Mouse (Mus musculus) embryonic facial prominence, embryonic 11.5 days (tissue): ENCODE results near the gene Prss38. TPM values are rescaled to one million over a fixed set of nuclear protein-coding genes. Genes with fewer than 3 reads are reported as not detected.

Source experiments
- ATAC-seq: fragments of 200-750 bp; cut with Nextera tagmentation; replicated peaks from 2 replicates; pipeline ENCODE4 v1.8.0; 2017; ENCODE audit warnings: low read depth; ENCODE audit not compliant: insufficient number of reproducible peaks, low FRiP score, low TSS enrichment
- DNase-seq: peaks from one replicate; pipeline ENCODE4 v3.0.0-alpha.2; 2015; ENCODE audit warnings: low spot score
- H3K27ac ChIP-seq: fragments of 300-500 bp; sonication (generic); replicated peaks from 2 replicates; pipeline ENCODE4 v1.5.1; 2014; ENCODE audit warnings: mild to moderate bottlenecking, low read depth, low read length, control low read depth
- H3K27me3 ChIP-seq: fragments of 300-500 bp; sonication (generic); 2 replicates; pipeline ENCODE4 v1.6.1; 2014; ENCODE audit warnings: mild to moderate bottlenecking, low read length, moderate library complexity, mixed read lengths; ENCODE audit not compliant: control insufficient read depth, insufficient read depth
- H3K36me3 ChIP-seq: fragments of 300-500 bp; sonication (generic); replicated peaks from 2 replicates; pipeline ENCODE4 v1.6.1; 2014; ENCODE audit warnings: low read depth, mild to moderate bottlenecking, low read length, moderate library complexity, mixed read lengths; ENCODE audit not compliant: control insufficient read depth, insufficient read depth
- H3K4me1 ChIP-seq: fragments of 300-500 bp; sonication (generic); 2 replicates; pipeline ENCODE4 v1.6.1; 2014; ENCODE audit warnings: low read length, mixed read lengths; ENCODE audit not compliant: control insufficient read depth, insufficient read depth
- H3K4me2 ChIP-seq: fragments of 300-500 bp; sonication (generic); 2 replicates; pipeline ENCODE4 v1.6.1; 2014; ENCODE audit warnings: low read depth, mild to moderate bottlenecking, control low read depth, low read length, moderate library complexity
- H3K4me3 ChIP-seq: fragments of 300-500 bp; sonication (generic); 2 replicates; pipeline ENCODE4 v1.5.1; 2014; ENCODE audit warnings: low read depth, low read length, control low read depth
- H3K9ac ChIP-seq: fragments of 300-500 bp; sonication (generic); replicated peaks from 2 replicates; pipeline ENCODE4 v1.6.1; 2014; ENCODE audit warnings: mild to moderate bottlenecking, control low read depth, low read length
- H3K9me3 ChIP-seq: fragments of 300-500 bp; sonication (generic); replicated peaks from 2 replicates; pipeline ENCODE4 v1.6.1; 2016; ENCODE audit warnings: mild to moderate bottlenecking, low read length, inconsistent platforms, mixed read lengths; ENCODE audit not compliant: control insufficient read depth
- WGBS: fragments of 180-500 bp; shearing (Covaris S2); extraction: QIAGEN DNeasy Blood & Tissue Kit; methylation state at CpG from one replicate; pipeline ENCODE4 v1.1.7; 2014; 5-methylcytosine and 5-hydroxymethylcytosine counted together
- polyA plus RNA-seq: library from polyadenylated mRNA; unstranded; fragments of >200 nt; fragmentation: Nextera tagmentation; extraction: Ambion mirVana; gene quantifications from 2 replicates; pipeline ENCODE4 v1.2.1, GENCODE M21; 2014

The Prss38 gene
- polyA plus RNA-seq, 1 experiment from 2014 or later = not detected

- peaks cover 14% of the 10 kb centered on the region for H3K4me1 ChIP-seq
- DNase-seq (no peak), ATAC-seq (no peak)
- H3K27me3 ChIP-seq = no peaks in the 10 kb centered on the region
- H3K4me3 ChIP-seq = no peak overlapping the region
- no peaks in the 10 kb centered on the region for H3K9me3 ChIP-seq
- H3K27ac ChIP-seq = no peak overlapping the region
- WGBS = 61% methylated on average over 4 of the region's 4 CpGs
- H3K9ac ChIP-seq = no peak overlapping the region
- no peaks in the 10 kb centered on the region for H3K36me3 ChIP-seq
- H3K4me2 ChIP-seq = no peak overlapping the region
These were observed 14.2 kb upstream of the Prss38 start for GRCm38 (mm10) chr11:59389617-59390016.

- Histone ChIP-seq H3K4me1 (peaks cover 20% of the 10 kb centered on the region), H3K36me3 (no peaks in the 10 kb centered on the region), H3K4me3 (no peak overlapping the region), H3K9me3 (no peaks in the 10 kb centered on the region), H3K27ac (no peak overlapping the region), H3K27me3 (no peaks in the 10 kb centered on the region), H3K9ac (no peak overlapping the region), H3K4me2 (no peak overlapping the region)
- DNase-seq (no peak), ATAC-seq (no peak)
- 95% methylated on average over 4 of the region's 4 CpGs for WGBS
These were observed 13.3 kb upstream of the Prss38 start for GRCm38 (mm10) chr11:59388806-59389205.

- 24% methylated on average over 4 of the region's 4 CpGs for WGBS
- Histone ChIP-seq H3K27me3 (no peaks in the 10 kb centered on the region), H3K36me3 (no peaks in the 10 kb centered on the region), H3K4me1 (peaks cover 18% of the 10 kb centered on the region), H3K4me3 (no peak overlapping the region), H3K27ac (no peak overlapping the region), H3K9me3 (no peaks in the 10 kb centered on the region), H3K9ac (no peak overlapping the region), H3K4me2 (no peak overlapping the region)
- ATAC-seq = no peak
- peak; percentile 65 for DNase-seq
These were observed 12.0 kb upstream of the Prss38 start for GRCm38 (mm10) chr11:59387471-59387870.

- H3K4me1 ChIP-seq = peaks cover 18% of the 10 kb centered on the region
- WGBS = 9% methylated on average over 8 of the region's 8 CpGs
- H3K9ac ChIP-seq = 0 out of 2 replicates have a peak overlapping the region, but pooled peaks have one; percentile 2
- no peak overlapping the region; the same call in 1 of the 2 replicates for H3K4me2 ChIP-seq
- no peaks in the 10 kb centered on the region for H3K27me3 ChIP-seq
- no peak overlapping the region for H3K4me3 ChIP-seq
- peak overlapping the region; percentile 54; the same call in 1 of the 2 replicates for H3K27ac ChIP-seq
- no peaks in the 10 kb centered on the region for H3K36me3 ChIP-seq
- H3K9me3 ChIP-seq = no peaks in the 10 kb centered on the region
- 0 out of 2 replicates have a peak, but pooled peaks have one; percentile 46 for ATAC-seq
- DNase-seq = peak; percentile 53
These were observed 9.7 kb upstream of the Prss38 start for GRCm38 (mm10) chr11:59385123-59385522.

GRCm38 (mm10) chr11:59384441-59384959, 9.0 kb upstream of the Prss38 start:
- H3K4me3 ChIP-seq = no peak overlapping the region
- no peaks in the 10 kb centered on the region for H3K36me3 ChIP-seq
- no peaks in the 10 kb centered on the region for H3K9me3 ChIP-seq
- H3K27me3 ChIP-seq = no peaks in the 10 kb centered on the region
- peaks cover 18% of the 10 kb centered on the region for H3K4me1 ChIP-seq
- peak overlapping the region; percentile 13; the same call in 1 of the 2 replicates for H3K9ac ChIP-seq
- no peak overlapping the region for H3K4me2 ChIP-seq
- ATAC-seq (0 out of 2 replicates have a peak, but pooled peaks have one; percentile 36), DNase-seq (peak; percentile 58)
- peak overlapping the region; percentile 52; the same call in 1 of the 2 replicates for H3K27ac ChIP-seq
- WGBS = 22% methylated on average over 7 of the region's 7 CpGs

- H3K27me3 ChIP-seq = no peaks in the 10 kb centered on the region
- H3K9ac ChIP-seq = no peak overlapping the region
- H3K4me2 ChIP-seq = no peak overlapping the region
- no peaks in the 10 kb centered on the region for H3K36me3 ChIP-seq
- ATAC-seq = no peak
- peaks cover 6% of the 10 kb centered on the region for H3K4me1 ChIP-seq
- no peak overlapping the region for H3K4me3 ChIP-seq
- H3K9me3 ChIP-seq = no peaks in the 10 kb centered on the region
- no peak overlapping the region for H3K27ac ChIP-seq
- no peak for DNase-seq
These were observed 4.1 kb upstream of the Prss38 start for GRCm38 (mm10) chr11:59379547-59379946.

GRCm38 (mm10) chr11:59377999-59378398, 2.5 kb upstream of the Prss38 start:
- no peak overlapping the region for H3K4me2 ChIP-seq
- WGBS = 86% methylated on average over 3 of the region's 3 CpGs
- no peaks in the 10 kb centered on the region for H3K36me3 ChIP-seq
- DNase-seq = no peak
- no peaks in the 10 kb centered on the region for H3K4me1 ChIP-seq
- no peak overlapping the region for H3K4me3 ChIP-seq
- no peaks in the 10 kb centered on the region for H3K27me3 ChIP-seq
- no peak for ATAC-seq
- H3K27ac ChIP-seq = no peak overlapping the region
- no peak overlapping the region for H3K9ac ChIP-seq
- H3K9me3 ChIP-seq = no peaks in the 10 kb centered on the region

GRCm38 (mm10) chr11:59369848-59370247, 5.6 kb downstream of the Prss38 start:
- DNase-seq = no peak
- WGBS = 83% methylated on average over 11 of the region's 11 CpGs
- Histone ChIP-seq H3K9ac (no peak overlapping the region), H3K27ac (no peak overlapping the region), H3K9me3 (no peaks in the 10 kb centered on the region), H3K4me2 (no peak overlapping the region), H3K4me3 (no peak overlapping the region), H3K27me3 (no peaks in the 10 kb centered on the region), H3K4me1 (no peaks in the 10 kb centered on the region), H3K36me3 (no peaks in the 10 kb centered on the region)
- no peak for ATAC-seq
